Mouse (Mus musculus) small intestine, adult 2 months (tissue): ENCODE data around the gene Ctnnd1.

Experiments used
- CTCF ChIP-seq: fragments of 200-500 bp; IDR thresholded peaks from 2 replicates; pipeline ENCODE4 v1.5.1; 2012; ENCODE audit warnings: low read depth, mild to moderate bottlenecking, control low read depth, inconsistent platforms, low read length, moderate library complexity, mixed read lengths; ENCODE audit not compliant: insufficient replicate concordance, insufficient read length; ENCODE audit errors: extremely low read depth
- POLR2A ChIP-seq: fragments of 200-500 bp; IDR thresholded peaks from 2 replicates; pipeline ENCODE4 v1.6.1; 2012; ENCODE audit warnings: low read depth, mild to moderate bottlenecking, control low read depth, inconsistent platforms, low read length, moderate library complexity

DNA sequence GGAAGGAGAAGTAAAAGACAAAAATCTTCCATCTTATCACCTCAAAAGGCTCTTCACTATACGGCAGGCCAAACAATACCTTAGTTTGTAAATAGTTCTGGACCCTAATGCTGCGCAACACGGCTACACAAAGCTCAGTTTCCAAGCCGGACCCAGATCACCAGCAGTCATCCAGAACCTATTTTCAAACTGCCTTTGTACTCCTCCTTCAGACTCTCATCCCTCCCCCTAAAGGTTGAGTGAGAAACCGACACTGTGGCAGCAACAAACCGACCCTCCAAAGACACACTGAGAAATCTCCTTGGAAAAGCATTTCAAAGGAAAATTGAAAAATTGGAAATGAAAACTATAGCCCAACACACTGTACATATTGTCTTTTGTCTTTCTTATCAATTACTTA, 2.2 kb downstream of the Ctnnd1 start:
- TF ChIP-seq CTCF (no peak), POLR2A (no peak)
